Mouse (Mus musculus): ENCODE data around the gene Ggcx. TPM values are rescaled to one million over a fixed set of nuclear protein-coding genes. Genes with fewer than 3 reads are reported as not detected.

The Ggcx gene
- polyA plus RNA-seq (2014; fragmentation: Nextera tagmentation; extraction: Ambion mirVana) = 23.9 and 27.1 TPM in 2 replicates

DNA sequence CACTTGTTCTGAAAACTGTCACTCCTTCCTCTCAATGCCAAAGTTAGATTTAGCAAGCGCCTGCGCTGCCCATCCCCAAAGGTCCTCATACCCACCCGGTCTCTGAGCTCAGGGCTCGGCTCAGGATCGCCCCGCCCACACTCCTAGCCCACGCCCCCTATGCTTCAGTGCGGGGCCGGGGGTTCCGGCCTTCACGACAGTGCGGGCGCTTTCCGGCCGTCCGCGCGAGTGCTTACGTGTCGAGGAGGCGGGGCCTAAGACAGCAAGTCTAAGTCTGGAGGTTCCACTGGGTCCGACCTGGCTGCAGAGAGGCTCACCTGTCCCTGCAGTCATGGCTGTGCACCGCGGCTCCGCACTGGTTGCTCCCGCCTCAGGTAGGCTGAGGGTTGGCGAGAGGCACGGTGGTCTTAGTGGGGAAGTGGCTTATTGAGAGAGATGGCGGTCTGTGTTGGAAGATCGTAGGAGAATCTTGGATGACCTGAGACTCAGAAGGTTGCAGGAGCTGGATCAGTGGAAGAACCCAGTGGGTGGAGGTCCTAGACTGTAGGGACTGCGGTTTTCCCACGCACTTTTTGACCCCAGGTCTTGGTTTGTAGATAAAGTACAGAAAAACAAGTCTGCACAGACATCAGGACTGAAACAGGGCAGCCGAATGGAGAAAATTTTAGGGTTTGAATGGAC is at the start of gene Ggcx:
Gene Ggcx (plus strand): TSS at position 233 of the 681 bp plus-strand sequence.
- Histone ChIP-seq H3K4me2 (peak within 1 kb of the TSS; percentile 83), H3K9ac (ENCODE audit: low read depth, low read length) (peak within 1 kb of the TSS; percentile 86), H3K9me3 (replicated peaks; ENCODE audit: control insufficient read depth, low read length) (no peaks in the 10 kb centered on the region), H3K4me1 (ENCODE audit: control insufficient read depth, insufficient read depth, low read length) (peaks cover 14% of the 10 kb centered on the region), H3K36me3 (ENCODE audit: control insufficient read depth, insufficient read depth, low read length) (peaks cover 3% of the 10 kb centered on the region), H3K4me3 (ENCODE audit: low read depth, low read length) (peak within 1 kb of the TSS; percentile 80), H3K27me3 (ENCODE audit: control insufficient read depth, insufficient read depth, low read length) (no peaks in the 10 kb centered on the region), H3K27ac (ENCODE audit: low read depth, low read length) (peak within 1 kb of the TSS; percentile 7; the same call in 1 of the 2 replicates)
- WGBS (ENCODE audit: insufficient replicate concordance) = 2% methylated on average over 33 of the region's 33 CpGs
- peak; percentile 95 for ATAC-seq (replicated peaks; ENCODE audit: insufficient number of reproducible peaks, low FRiP score, low TSS enrichment)

DNA sequence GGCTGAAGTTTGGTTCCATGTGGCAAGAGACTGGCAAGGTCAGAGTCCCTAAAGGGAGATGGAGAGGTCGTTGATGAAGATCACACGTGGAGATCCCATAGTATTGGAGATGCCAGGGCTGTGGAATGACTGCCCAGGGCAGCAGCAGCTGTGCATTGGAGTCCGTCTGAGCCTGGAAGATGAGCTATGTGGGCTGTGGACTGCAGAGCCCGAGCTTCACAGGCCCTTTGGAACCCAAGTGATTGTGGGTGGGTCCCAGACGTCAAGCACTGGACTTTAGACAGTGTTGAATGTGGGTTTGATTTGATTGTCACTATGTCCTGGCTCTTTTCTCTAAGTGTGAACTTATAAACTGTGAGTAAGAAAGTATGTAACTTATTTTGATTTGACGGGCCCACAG is 49.1 kb upstream of the Ggcx start:
- Histone ChIP-seq H3K27ac (ENCODE audit: low read depth, low read length) (no peak overlapping the region), H3K4me1 (ENCODE audit: control insufficient read depth, insufficient read depth, low read length) (peaks cover 14% of the 10 kb centered on the region), H3K27me3 (ENCODE audit: control insufficient read depth, insufficient read depth, low read length) (no peaks in the 10 kb centered on the region), H3K36me3 (ENCODE audit: control insufficient read depth, insufficient read depth, low read length) (0 out of 2 replicates have a peak, but pooled peaks cover 5% of the 10 kb centered on the region), H3K4me2 (no peak overlapping the region), H3K9ac (ENCODE audit: low read depth, low read length) (no peak overlapping the region), H3K4me3 (ENCODE audit: low read depth, low read length) (no peak overlapping the region), H3K9me3 (replicated peaks; ENCODE audit: control insufficient read depth, low read length) (no peaks in the 10 kb centered on the region)
- ATAC-seq (replicated peaks; ENCODE audit: insufficient number of reproducible peaks, low FRiP score, low TSS enrichment) = no peak
- 78% methylated on average over 6 of the region's 6 CpGs for WGBS (ENCODE audit: insufficient replicate concordance)

DNA sequence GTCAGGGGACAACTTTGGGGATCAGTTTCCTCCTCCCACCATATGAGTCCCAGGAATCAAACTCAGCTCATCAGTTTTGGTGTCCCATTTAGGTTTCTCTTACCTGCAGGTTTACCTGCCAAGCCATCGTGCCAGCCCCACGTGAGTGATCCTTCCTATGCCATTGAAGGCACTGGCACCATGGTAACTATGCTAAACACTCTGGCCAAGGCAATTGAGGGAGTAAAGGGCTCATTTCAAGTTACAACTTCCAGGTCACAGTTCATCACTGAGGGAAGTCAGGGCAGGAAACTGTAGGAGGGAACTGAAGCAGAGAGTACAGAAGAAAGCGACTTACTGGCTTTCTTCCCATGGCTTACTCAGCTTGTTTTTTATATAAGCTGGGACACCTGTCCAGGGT is 47.8 kb upstream of the Ggcx start:
- WGBS (ENCODE audit: insufficient replicate concordance) = 67% methylated on average over 3 of the region's 3 CpGs
- Histone ChIP-seq H3K4me2 (no peak overlapping the region), H3K4me3 (ENCODE audit: low read depth, low read length) (no peak overlapping the region), H3K27ac (ENCODE audit: low read depth, low read length) (no peak overlapping the region), H3K4me1 (ENCODE audit: control insufficient read depth, insufficient read depth, low read length) (peaks cover 13% of the 10 kb centered on the region), H3K9ac (ENCODE audit: low read depth, low read length) (no peak overlapping the region), H3K36me3 (ENCODE audit: control insufficient read depth, insufficient read depth, low read length) (no peaks in the 10 kb centered on the region), H3K27me3 (ENCODE audit: control insufficient read depth, insufficient read depth, low read length) (no peaks in the 10 kb centered on the region), H3K9me3 (replicated peaks; ENCODE audit: control insufficient read depth, low read length) (no peaks in the 10 kb centered on the region)
- ATAC-seq (replicated peaks; ENCODE audit: insufficient number of reproducible peaks, low FRiP score, low TSS enrichment) = no peak

DNA sequence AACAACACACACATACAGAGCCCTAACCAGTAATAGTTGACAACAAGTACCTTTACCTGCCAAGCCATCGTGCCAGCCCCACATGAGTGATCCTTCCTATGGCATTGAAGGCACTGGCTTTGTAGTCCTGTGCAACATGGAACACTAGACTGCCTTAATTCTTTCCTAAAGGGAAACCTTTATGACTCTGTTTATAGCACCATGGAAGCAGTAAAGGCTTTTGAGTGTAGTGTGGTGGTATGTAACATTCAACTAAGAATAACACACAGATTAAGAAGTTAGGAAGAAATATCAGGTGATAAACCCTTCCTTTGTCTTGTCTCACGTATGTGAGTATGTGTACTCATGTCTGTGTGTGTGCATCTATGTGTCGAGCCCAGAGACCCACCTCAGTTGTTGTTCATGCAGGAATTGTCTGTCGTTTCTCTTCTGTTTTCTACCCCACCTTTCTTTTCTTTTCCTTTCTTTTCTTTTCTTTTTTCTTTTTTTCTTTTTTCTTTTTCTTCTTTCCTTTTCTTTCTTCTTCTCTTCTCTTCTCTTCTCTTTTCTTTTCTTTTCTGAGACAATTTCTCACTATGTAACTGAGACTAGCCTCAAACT is 47.2 kb upstream of the Ggcx start, which contains the start of gene Rnf181:
Gene Rnf181 (minus strand): TSS at position 113 of the 600 bp plus-strand sequence.
- H3K9ac ChIP-seq (ENCODE audit: low read depth, low read length) = no peak within 1 kb of the TSS
- no peaks in the 10 kb centered on the region for H3K36me3 ChIP-seq (ENCODE audit: control insufficient read depth, insufficient read depth, low read length)
- ATAC-seq (replicated peaks; ENCODE audit: insufficient number of reproducible peaks, low FRiP score, low TSS enrichment) = no peak
- no peaks in the 10 kb centered on the region for H3K27me3 ChIP-seq (ENCODE audit: control insufficient read depth, insufficient read depth, low read length)
- H3K4me1 ChIP-seq (ENCODE audit: control insufficient read depth, insufficient read depth, low read length) = peaks cover 11% of the 10 kb centered on the region
- WGBS (ENCODE audit: insufficient replicate concordance) = 64% methylated on average over 4 of the region's 4 CpGs
- no peak within 1 kb of the TSS for H3K4me2 ChIP-seq
- no peak within 1 kb of the TSS for H3K4me3 ChIP-seq (ENCODE audit: low read depth, low read length)
- no peaks in the 10 kb centered on the region for H3K9me3 ChIP-seq (replicated peaks; ENCODE audit: control insufficient read depth, low read length)
- no peak within 1 kb of the TSS for H3K27ac ChIP-seq (ENCODE audit: low read depth, low read length)

DNA sequence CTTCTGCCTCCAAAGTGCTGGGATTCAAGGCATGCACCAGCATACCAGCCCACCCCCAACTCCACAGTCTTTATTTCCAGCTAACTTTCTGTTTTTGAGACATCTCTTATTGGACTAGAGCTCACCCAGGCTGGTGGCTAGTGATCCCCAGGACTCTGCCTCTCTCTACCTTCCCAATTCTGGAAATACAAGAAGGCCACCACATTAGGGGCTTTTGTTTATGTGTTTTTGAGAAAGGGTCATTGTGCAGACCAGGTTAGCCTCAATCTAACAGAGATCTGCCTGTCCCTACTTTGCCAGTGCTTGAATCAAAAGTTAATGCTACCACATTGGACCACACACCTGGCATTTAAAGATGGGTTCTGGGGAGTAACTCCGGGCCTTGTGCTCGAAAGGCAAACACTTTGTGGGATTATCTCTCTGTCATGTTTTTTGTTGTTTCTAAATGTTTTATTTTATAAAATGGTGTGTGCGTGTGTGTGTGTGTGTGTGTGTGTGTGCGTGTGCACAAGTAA is 46.6 kb upstream of the Ggcx start:
- H3K4me1 ChIP-seq (ENCODE audit: control insufficient read depth, insufficient read depth, low read length) = peaks cover 11% of the 10 kb centered on the region
- no peaks in the 10 kb centered on the region for H3K27me3 ChIP-seq (ENCODE audit: control insufficient read depth, insufficient read depth, low read length)
- no peak overlapping the region for H3K4me3 ChIP-seq (ENCODE audit: low read depth, low read length)
- H3K9me3 ChIP-seq (replicated peaks; ENCODE audit: control insufficient read depth, low read length) = no peaks in the 10 kb centered on the region
- WGBS (ENCODE audit: insufficient replicate concordance) = 71% methylated on average over 4 of the region's 4 CpGs
- no peak for ATAC-seq (replicated peaks; ENCODE audit: insufficient number of reproducible peaks, low FRiP score, low TSS enrichment)
- H3K36me3 ChIP-seq (ENCODE audit: control insufficient read depth, insufficient read depth, low read length) = no peaks in the 10 kb centered on the region
- no peak overlapping the region for H3K4me2 ChIP-seq
- no peak overlapping the region for H3K27ac ChIP-seq (ENCODE audit: low read depth, low read length)
- no peak overlapping the region for H3K9ac ChIP-seq (ENCODE audit: low read depth, low read length)

DNA sequence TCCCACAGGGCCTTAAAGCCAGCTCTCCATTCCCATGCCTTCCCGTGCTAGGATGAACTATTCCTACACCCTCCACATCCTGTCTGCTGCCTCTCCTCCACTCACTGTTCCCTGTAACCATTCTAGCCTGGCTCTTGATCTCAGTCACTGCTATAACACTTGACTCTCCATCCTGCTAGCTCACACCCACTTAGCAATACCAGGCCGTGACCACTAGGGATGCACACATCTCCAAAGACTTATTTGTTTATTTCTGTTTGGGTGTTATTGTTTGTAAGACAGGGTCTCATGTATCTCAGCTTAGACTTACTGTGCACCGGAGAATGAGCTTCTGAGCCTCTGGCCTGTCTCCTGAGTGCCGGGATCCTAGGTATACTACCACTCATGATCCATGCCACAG is 44.6 kb upstream of the Ggcx start:
- no peak overlapping the region for H3K4me3 ChIP-seq (ENCODE audit: low read depth, low read length)
- WGBS (ENCODE audit: insufficient replicate concordance) = 72% methylated on average over 4 of the region's 4 CpGs
- H3K27ac ChIP-seq (ENCODE audit: low read depth, low read length) = no peak overlapping the region
- no peaks in the 10 kb centered on the region for H3K9me3 ChIP-seq (replicated peaks; ENCODE audit: control insufficient read depth, low read length)
- H3K9ac ChIP-seq (ENCODE audit: low read depth, low read length) = no peak overlapping the region
- H3K4me2 ChIP-seq = no peak overlapping the region
- no peaks in the 10 kb centered on the region for H3K36me3 ChIP-seq (ENCODE audit: control insufficient read depth, insufficient read depth, low read length)
- H3K27me3 ChIP-seq (ENCODE audit: control insufficient read depth, insufficient read depth, low read length) = no peaks in the 10 kb centered on the region
- ATAC-seq (replicated peaks; ENCODE audit: insufficient number of reproducible peaks, low FRiP score, low TSS enrichment) = no peak
- peaks cover 20% of the 10 kb centered on the region for H3K4me1 ChIP-seq (ENCODE audit: control insufficient read depth, insufficient read depth, low read length)

DNA sequence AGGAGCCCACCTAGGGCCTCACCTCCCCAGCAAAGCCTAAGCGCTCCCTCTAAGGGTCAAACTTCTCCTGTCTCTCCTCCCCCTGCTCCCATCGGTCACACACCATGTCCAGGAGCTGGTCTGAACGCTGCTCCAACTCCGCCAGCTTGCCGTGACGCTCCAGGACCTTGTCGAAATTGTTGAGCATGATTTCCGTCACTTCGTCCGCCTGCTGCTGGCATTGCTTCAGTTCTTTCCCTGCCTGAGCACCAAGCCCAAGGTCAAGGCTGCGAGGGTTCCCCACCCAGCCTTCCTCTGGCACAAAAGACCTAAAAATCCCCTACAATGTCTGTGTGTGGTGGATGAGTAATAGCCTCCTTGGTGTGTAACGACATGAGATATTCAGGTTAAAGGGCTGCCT is 44.0 kb upstream of the Ggcx start:
- H3K9ac ChIP-seq (ENCODE audit: low read depth, low read length) = no peak overlapping the region
- WGBS (ENCODE audit: insufficient replicate concordance) = 77% methylated on average over 12 of the region's 12 CpGs
- no peak for ATAC-seq (replicated peaks; ENCODE audit: insufficient number of reproducible peaks, low FRiP score, low TSS enrichment)

DNA sequence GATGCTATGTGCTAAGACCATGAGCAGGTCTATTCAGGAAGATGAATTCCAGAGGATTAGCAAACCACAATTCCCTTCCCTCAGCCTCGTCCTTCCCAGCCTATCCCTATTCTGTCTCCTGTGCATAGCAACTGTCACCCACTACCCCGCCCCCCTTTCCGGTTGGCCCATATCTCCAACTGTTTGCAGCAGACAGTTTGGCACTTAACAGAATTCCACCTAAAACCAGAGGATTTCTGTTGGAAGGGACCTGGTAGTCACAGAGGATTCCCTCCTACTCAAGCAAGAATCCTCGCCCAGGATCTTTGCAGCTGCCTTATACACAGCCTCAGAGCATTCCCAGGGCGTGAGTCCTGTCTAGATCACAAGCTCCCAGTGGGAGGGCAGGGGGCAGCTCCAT is 43.0 kb upstream of the Ggcx start:
- peak; percentile 56 for ATAC-seq (replicated peaks; ENCODE audit: insufficient number of reproducible peaks, low FRiP score, low TSS enrichment)
- H3K4me3 ChIP-seq (ENCODE audit: low read depth, low read length) = no peak overlapping the region
- peak overlapping the region; percentile 46; the same call in 1 of the 2 replicates for H3K9ac ChIP-seq (ENCODE audit: low read depth, low read length)
- H3K27me3 ChIP-seq (ENCODE audit: control insufficient read depth, insufficient read depth, low read length) = no peaks in the 10 kb centered on the region
- no peaks in the 10 kb centered on the region for H3K36me3 ChIP-seq (ENCODE audit: control insufficient read depth, insufficient read depth, low read length)
- 22% methylated on average over 5 of the region's 5 CpGs for WGBS (ENCODE audit: insufficient replicate concordance)
- H3K9me3 ChIP-seq (replicated peaks; ENCODE audit: control insufficient read depth, low read length) = no peaks in the 10 kb centered on the region
- peaks cover 20% of the 10 kb centered on the region for H3K4me1 ChIP-seq (ENCODE audit: control insufficient read depth, insufficient read depth, low read length)
- H3K27ac ChIP-seq (ENCODE audit: low read depth, low read length) = peak overlapping the region; percentile 88
- H3K4me2 ChIP-seq = peak overlapping the region; percentile 1; the same call in 1 of the 2 replicates

More for the DNA sequence above, 44.0 kb upstream of the Ggcx start:
- peaks cover 20% of the 10 kb centered on the region for H3K4me1 ChIP-seq (ENCODE audit: control insufficient read depth, insufficient read depth, low read length)
- no peak overlapping the region for H3K27ac ChIP-seq (ENCODE audit: low read depth, low read length)
- H3K9me3 ChIP-seq (replicated peaks; ENCODE audit: control insufficient read depth, low read length) = no peaks in the 10 kb centered on the region
- no peaks in the 10 kb centered on the region for H3K36me3 ChIP-seq (ENCODE audit: control insufficient read depth, insufficient read depth, low read length)
- no peak overlapping the region for H3K4me2 ChIP-seq
- H3K27me3 ChIP-seq (ENCODE audit: control insufficient read depth, insufficient read depth, low read length) = no peaks in the 10 kb centered on the region
- no peak overlapping the region for H3K4me3 ChIP-seq (ENCODE audit: low read depth, low read length)
